Mouse (Mus musculus) C3H10T1/2 (cell line): ENCODE measurements around the gene Nav3. TPM values are rescaled to one million over a fixed set of nuclear protein-coding genes. Genes with fewer than 3 reads are reported as not detected.

Source experiments
- polyA plus RNA-seq, 2 experiments: library from polyadenylated mRNA; unstranded; fragments of >200 nt; fragmentation: generic; extraction: Trizol; gene quantifications; one replicate each; pipeline ENCODE4 v1.2.1; 2012; ENCODE audit warnings: missing spikeins in 2 of 2

The Nav3 gene
- polyA plus RNA-seq, result 1 to 10 TPM in 1 of 2 experiments, under 1 TPM in 1; 0.19 to 1.5 TPM

DNA sequence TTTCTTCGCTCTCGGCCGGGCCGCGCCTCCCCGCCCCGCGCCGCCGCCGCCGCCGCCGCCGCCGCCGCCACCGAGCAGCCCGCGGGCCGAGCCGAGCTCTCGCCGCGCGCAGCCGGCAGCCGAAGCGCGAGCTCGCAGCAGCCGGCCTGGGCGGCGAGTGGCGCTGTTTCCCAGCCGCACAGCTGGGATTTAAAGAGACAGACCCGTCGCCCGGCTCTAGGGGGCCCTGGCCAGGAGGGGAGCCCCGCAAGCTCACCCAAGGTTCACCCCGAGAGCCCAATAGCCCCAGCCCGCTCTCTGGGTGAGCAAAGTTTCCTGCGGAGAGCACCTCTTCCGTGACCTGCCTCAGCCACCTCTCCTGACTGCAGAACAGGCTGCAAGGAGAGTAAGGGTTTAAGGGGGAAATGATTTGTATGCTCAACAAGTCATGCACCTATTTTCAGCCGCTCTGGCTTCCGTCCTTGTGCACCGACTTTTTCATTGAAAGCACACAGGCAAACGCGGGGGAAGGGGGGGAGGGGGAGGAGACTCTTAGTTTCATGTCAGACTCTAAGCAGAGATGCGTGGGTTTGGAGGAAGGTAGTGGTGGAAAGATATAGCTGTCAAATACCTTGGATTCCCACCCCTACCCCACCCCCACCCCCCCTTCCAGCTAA, at the start of gene Nav3:
Nav3 (minus strand) TSS at position 367 of the 656 bp plus-strand sequence.

